Mouse (Mus musculus) common myeloid progenitor, adult 5-6 weeks (primary cell): Measurements from ENCODE around the gene Espnl. TPM values are rescaled to one million over a fixed set of nuclear protein-coding genes. Genes with fewer than 3 reads are reported as not detected.

ENCODE experiments used
- ATAC-seq: replicated peaks from 2 replicates; pipeline ENCODE4 v1.8.0; 2016; ENCODE audit warnings: low read depth, mild to moderate bottlenecking, moderate TSS enrichment, inconsistent platforms; ENCODE audit not compliant: poor library complexity, severe bottlenecking
- total RNA-seq: library from RNA; stranded (forward); fragments of 200-1000, 187-1606 nt; gene quantifications from 2 replicates; pipeline ENCODE4 v1.2.3, GENCODE M21; 2017

Gene Espnl
- total RNA-seq: 0.14 TPM in 1 of 2 replicates, not detected in the other

GRCm38 (mm10) chr1:91321760-91322438 is at the start of gene Espnl:
Gene Espnl (plus strand): TSS chr1:91322075.
- peak; percentile 78 for ATAC-seq

GRCm38 (mm10) chr1:91272260-91272659 is 49.6 kb upstream of the Espnl start:
- no peak for ATAC-seq

- no peak for ATAC-seq
These were observed 45.3 kb upstream of the Espnl start for GRCm38 (mm10) chr1:91276581-91276980.

GRCm38 (mm10) chr1:91277480-91277879 is 44.4 kb upstream of the Espnl start:
- ATAC-seq: no peak

- no peak for ATAC-seq
These were observed 43.3 kb upstream of the Espnl start for GRCm38 (mm10) chr1:91278410-91279119.

- ATAC-seq: no peak
These were observed 42.7 kb upstream of the Espnl start for GRCm38 (mm10) chr1:91279126-91279525.

GRCm38 (mm10) chr1:91282582-91282981 is 39.3 kb upstream of the Espnl start:
- no peak for ATAC-seq

- no peak for ATAC-seq
These were observed 32.5 kb upstream of the Espnl start for GRCm38 (mm10) chr1:91289375-91289774.

GRCm38 (mm10) chr1:91292101-91292825 is 29.6 kb upstream of the Espnl start:
- no peak for ATAC-seq

- no peak for ATAC-seq
These were observed 26.3 kb upstream of the Espnl start for GRCm38 (mm10) chr1:91295544-91295943.

- peak; percentile 98 for ATAC-seq
These were observed 23.8 kb upstream of the Espnl start, which contains the start of gene Scly for GRCm38 (mm10) chr1:91297799-91298744. Gene Scly (plus strand): TSS chr1:91298338.

GRCm38 (mm10) chr1:91299026-91299706 is 22.7 kb upstream of the Espnl start:
- ATAC-seq: 0 out of 2 replicates have a peak, but pooled peaks have one; percentile 6

GRCm38 (mm10) chr1:91299707-91300426 is 22.0 kb upstream of the Espnl start:
- ATAC-seq: no peak

GRCm38 (mm10) chr1:91301206-91301920 is 20.5 kb upstream of the Espnl start:
- no peak for ATAC-seq

GRCm38 (mm10) chr1:91302021-91302420 is 19.9 kb upstream of the Espnl start:
- ATAC-seq: no peak

GRCm38 (mm10) chr1:91304621-91305020 is 17.3 kb upstream of the Espnl start:
- ATAC-seq: no peak

GRCm38 (mm10) chr1:91309366-91310085 is 12.3 kb upstream of the Espnl start:
- ATAC-seq: no peak
